Mouse (Mus musculus) left cerebral cortex, adult 11 months (tissue): ENCODE measurements around the gene Rpl37a.

ENCODE experiments used
- DNase-seq: peaks from one replicate; pipeline ENCODE4 v3.0.0; 2022; ENCODE audit warnings: low spot score

Rpl37a gene

DNA sequence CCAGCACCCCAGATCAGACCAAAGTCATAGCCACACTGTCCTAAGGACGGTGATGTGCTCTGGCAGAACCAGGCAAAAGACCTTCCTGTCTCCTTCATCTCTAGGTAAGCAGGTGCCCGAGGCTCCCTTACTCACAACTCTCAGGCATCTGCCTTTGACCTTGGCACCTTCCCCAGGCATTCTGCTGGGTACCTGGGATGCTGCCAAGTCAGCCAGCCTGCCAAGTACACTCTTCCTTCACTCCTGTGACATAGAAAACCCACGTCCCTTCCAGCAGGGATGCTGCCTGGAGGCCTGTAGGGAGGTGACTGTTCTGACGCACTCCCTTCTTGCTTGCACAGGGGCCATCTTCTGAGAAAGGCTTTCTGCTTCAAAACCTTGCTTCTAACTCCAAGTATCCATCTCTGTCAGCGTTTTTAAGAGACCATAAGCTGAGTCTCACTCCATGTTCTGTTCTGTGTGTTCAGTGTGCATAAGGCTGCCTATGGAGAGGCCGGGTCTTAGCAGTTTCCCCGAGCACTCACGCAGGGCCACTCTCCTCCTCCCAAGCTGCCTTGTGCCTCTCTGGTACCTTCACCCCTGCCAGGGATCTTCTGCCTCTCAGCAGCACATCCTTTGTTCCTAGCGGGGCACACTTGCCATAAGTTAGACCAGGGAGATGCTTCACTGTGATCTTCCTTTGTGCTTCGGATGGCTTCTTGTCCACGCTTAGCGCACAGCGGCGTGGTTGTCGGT is 28.0 kb downstream of the Rpl37a start:
- DNase-seq: no peak

GRCm38 (mm10) chr1:72739681-72740063 is 28.6 kb downstream of the Rpl37a start:
- no peak for DNase-seq

DNA sequence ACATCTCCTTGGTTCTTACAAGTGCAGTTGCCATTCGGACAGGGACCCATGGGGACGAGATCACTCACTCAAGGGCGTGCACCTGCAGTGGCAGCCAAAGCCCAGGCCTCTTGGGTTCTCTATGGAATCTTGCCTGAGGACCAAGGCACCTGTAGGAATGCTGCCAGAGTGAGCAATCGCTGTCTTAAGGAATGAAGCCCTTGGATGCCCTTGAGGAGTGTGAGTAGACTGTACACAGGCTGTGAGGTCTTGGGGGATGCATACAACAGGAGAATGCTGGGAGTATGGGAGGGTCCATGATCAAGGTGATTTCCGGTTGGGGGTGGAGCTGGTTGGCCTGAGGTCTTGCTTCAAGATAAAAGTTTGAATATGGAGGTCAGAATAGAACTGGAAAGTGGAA is 30.3 kb downstream of the Rpl37a start:
- no peak for DNase-seq

- DNase-seq: no peak
Measured at GRCm38 (mm10) chr1:72744816-72745506, 33.9 kb downstream of the Rpl37a start.

GRCm38 (mm10) chr1:72746382-72746781 is 35.3 kb downstream of the Rpl37a start:
- DNase-seq: peak; percentile 27

GRCm38 (mm10) chr1:72751371-72751781 is 40.3 kb downstream of the Rpl37a start:
- no peak for DNase-seq

GRCm38 (mm10) chr1:72753211-72753610 is 42.1 kb downstream of the Rpl37a start:
- DNase-seq: no peak

- no peak for DNase-seq
Measured at GRCm38 (mm10) chr1:72755227-72755626, 44.1 kb downstream of the Rpl37a start.

- no peak for DNase-seq
Measured at GRCm38 (mm10) chr1:72755801-72756200, 44.7 kb downstream of the Rpl37a start.

GRCm38 (mm10) chr1:72759758-72760157 is 48.7 kb downstream of the Rpl37a start:
- DNase-seq: no peak
